Mouse (Mus musculus) heart, adult 2 months (tissue): ENCODE measurements around the gene Senp5.

ENCODE experiments used
- CTCF ChIP-seq: fragments of 200-600 bp; IDR thresholded peaks from 2 replicates; pipeline ENCODE4 v1.8.1; 2022; ENCODE audit warnings: antibody characterized with exemption, mild to moderate bottlenecking, moderate library complexity
- POLR2A ChIP-seq: fragments of 200-500 bp; IDR thresholded peaks from 2 replicates; pipeline ENCODE4 v1.6.1; 2011; ENCODE audit warnings: mild to moderate bottlenecking, low read depth, low read length, control low read depth; ENCODE audit not compliant: insufficient read depth

DNA sequence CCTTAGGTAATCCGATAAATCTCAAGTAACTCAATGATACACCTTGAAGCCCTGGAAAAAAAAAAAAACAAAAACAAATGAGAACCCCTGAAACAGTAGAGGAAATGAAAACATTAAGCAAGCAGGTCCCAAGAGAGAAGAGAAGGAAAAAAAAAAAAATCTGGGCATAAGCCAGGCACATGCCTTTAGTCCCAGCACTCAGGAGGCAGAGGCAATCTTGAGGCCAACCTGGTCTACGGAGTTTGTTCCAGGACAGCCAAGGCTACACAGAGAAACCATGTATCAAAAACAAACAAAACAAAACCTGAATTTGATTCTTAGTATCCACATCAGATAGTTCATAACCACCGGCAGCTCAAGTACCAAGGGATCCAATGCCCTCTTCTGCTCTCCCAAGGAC is 1.6 kb upstream of the Senp5 start:
- TF ChIP-seq CTCF = no peak
- no peak for TF ChIP-seq POLR2A
